Mouse (Mus musculus) neural tube, embryonic 14.5 days (tissue): ENCODE measurements around the gene Ttc16. TPM values are rescaled to one million over a fixed set of nuclear protein-coding genes. Genes with fewer than 3 reads are reported as not detected.
A peak's percentile ranks its signal among the peaks of the same experiment; 100 is the strongest.

ENCODE experiments used
- ATAC-seq: fragments of 200-750 bp; cut with Nextera tagmentation; 2 replicates; pipeline ENCODE4 v1.8.0; 2017; ENCODE audit warnings: low read depth, mild to moderate bottlenecking, moderate TSS enrichment, moderate library complexity
- H3K27ac ChIP-seq: fragments of 300-500 bp; sonication (generic); 2 replicates; pipeline ENCODE4 v1.5.1; 2014; ENCODE audit warnings: low read depth, mild to moderate bottlenecking, control low read depth, low read length, moderate library complexity, mixed read lengths
- H3K27me3 ChIP-seq: fragments of 300-500 bp; sonication (generic); 2 replicates; pipeline ENCODE4 v1.6.1; 2014; ENCODE audit warnings: low read length; ENCODE audit not compliant: control insufficient read depth, insufficient read depth
- H3K36me3 ChIP-seq: fragments of 300-500 bp; sonication (generic); 2 replicates; pipeline ENCODE4 v1.6.1; 2014; ENCODE audit warnings: low read length, mixed read lengths; ENCODE audit not compliant: control insufficient read depth, insufficient read depth
- H3K4me1 ChIP-seq: fragments of 300-500 bp; sonication (generic); 2 replicates; pipeline ENCODE4 v1.6.1; 2014; ENCODE audit warnings: low read length; ENCODE audit not compliant: control insufficient read depth, insufficient read depth
- H3K4me2 ChIP-seq: fragments of 300-500 bp; sonication (generic); 2 replicates; pipeline ENCODE4 v1.6.1; 2014; ENCODE audit warnings: mild to moderate bottlenecking, low read depth, low read length, control low read depth
- H3K4me3 ChIP-seq: fragments of 300-500 bp; sonication (generic); 2 replicates; pipeline ENCODE4 v1.5.1; 2014; ENCODE audit warnings: low read depth, low read length, control low read depth, mixed read lengths
- H3K9ac ChIP-seq: fragments of 300-500 bp; sonication (generic); replicated peaks from 2 replicates; pipeline ENCODE4 v1.6.1; 2014; ENCODE audit warnings: low read depth, mild to moderate bottlenecking, control low read depth, low read length, mixed read lengths
- H3K9me3 ChIP-seq: fragments of 300-500 bp; sonication (generic); 2 replicates; pipeline ENCODE4 v1.6.1; 2016; ENCODE audit warnings: low read length; ENCODE audit not compliant: control insufficient read depth
- WGBS: fragments of 180-500 bp; shearing (Covaris S2); extraction: QIAGEN DNeasy Blood & Tissue Kit; methylation state at CpG from one replicate; pipeline ENCODE4 v1.1.7; 2014; 5-methylcytosine and 5-hydroxymethylcytosine counted together
- polyA plus RNA-seq: library from polyadenylated mRNA; unstranded; fragments of >200 nt; fragmentation: Nextera tagmentation; extraction: Ambion mirVana; gene quantifications from 2 replicates; pipeline ENCODE4 v1.2.1, GENCODE M21; 2014

Ttc16 gene
- polyA plus RNA-seq, 1 experiment from 2014 or later: 0.82 TPM

DNA sequence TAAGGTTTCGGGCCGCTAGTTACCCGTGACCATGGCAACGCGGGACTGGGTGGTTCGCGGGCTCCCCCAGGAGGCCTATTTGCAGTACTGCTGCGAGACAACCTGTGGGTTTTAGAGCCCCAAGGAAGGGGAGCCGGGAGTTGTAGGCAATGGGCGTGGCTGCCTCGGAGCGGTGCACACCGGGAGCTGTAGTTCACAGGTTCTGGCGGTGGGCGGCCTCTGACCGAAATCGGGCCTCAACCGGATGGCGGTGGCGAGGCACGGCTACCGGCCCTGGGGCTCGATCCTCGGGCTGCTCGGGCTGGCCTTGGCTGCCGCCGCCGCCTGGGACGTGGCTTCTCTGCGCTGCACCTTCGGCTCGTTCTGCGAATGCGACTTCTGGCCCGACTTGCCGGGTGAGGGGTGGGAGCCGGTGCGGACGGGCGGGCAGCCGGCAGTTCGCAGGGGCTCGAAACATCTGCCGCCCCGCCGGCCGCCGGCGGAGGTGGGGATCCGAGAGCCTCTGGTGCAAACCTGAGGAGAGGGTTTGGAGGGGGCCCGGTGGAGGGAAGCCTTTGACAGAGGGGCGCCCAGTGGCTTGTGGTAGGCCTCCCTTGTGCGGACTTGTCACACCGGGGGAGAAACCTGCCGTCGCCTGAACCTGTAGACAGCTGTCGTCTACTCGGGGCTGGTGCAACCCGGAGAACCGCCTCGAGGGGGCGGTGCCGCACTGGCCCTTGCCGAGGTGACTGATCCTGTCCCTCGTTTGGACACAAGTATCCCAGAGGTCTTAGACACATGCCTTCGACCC lies 18.2 kb downstream of the Ttc16 start, which contains the start of gene Tor2a:
TSS of gene Tor2a (plus strand) at position 179 of the 790 bp plus-strand sequence.
- H3K9ac ChIP-seq: peak within 1 kb of the TSS; percentile 87
- peak; percentile 92 for ATAC-seq
- peaks cover 5% of the 10 kb centered on the region for H3K4me1 ChIP-seq
- peak within 1 kb of the TSS; percentile 88 for H3K27ac ChIP-seq
- peak within 1 kb of the TSS; percentile 76 for H3K4me3 ChIP-seq
- H3K4me2 ChIP-seq: peak within 1 kb of the TSS; percentile 46
- WGBS: under 1% methylated on average over 52 of the region's 66 CpGs
- H3K27me3 ChIP-seq: no peaks in the 10 kb centered on the region
- H3K36me3 ChIP-seq: peaks cover 38% of the 10 kb centered on the region
- no peaks in the 10 kb centered on the region for H3K9me3 ChIP-seq

DNA sequence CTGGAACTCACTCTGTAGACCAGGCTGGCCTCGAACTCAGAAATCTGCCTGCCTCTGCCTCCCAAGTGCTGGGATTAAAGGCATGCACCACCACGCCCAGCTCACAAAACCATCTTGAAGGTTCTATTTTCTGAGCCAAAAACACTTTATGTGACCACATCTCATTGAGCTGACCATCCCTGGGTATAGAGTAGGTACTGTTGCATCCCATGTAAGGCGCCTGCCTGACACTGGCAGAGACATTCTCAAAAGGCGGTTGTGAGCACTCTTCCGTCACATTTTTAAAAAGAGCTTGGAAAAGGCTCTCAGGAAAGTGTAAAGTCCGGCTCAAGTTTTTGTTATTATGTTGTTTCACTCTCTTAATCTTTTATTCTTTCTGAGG lies 18.8 kb downstream of the Ttc16 start:
- Histone ChIP-seq H3K9ac (no peak overlapping the region), H3K9me3 (no peaks in the 10 kb centered on the region), H3K27me3 (no peaks in the 10 kb centered on the region), H3K4me2 (peak overlapping the region; percentile 18; the same call in 1 of the 2 replicates), H3K4me3 (no peak overlapping the region), H3K36me3 (peaks cover 39% of the 10 kb centered on the region), H3K27ac (no peak overlapping the region), H3K4me1 (peaks cover 9% of the 10 kb centered on the region)
- WGBS: 32% methylated on average over 6 of the region's 6 CpGs
- ATAC-seq: peak; percentile 39; the same call in 1 of the 2 replicates

DNA sequence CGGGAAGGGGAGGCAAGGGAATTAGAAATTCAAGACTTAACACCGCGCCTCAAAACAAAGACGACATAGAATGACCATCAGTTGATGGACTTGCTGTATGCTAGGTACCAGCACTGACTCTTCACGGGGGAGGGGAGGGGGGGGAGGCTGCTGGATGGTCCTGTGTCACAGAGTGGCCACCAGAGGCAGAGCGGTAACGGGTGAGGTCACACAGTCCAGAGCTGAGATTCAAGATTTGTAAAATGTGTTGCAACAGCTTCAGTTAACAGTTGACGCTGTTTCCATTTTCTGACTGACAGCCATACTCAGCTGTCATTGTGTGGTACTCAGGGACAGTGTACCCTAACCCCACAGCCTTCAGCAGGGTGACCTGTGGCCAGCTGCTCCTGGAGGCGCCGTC lies 23.3 kb downstream of the Ttc16 start:
- H3K4me2 ChIP-seq: peak overlapping the region; percentile 32
- 59% methylated on average over 10 of the region's 10 CpGs for WGBS
- ATAC-seq: no peak
- H3K9me3 ChIP-seq: no peaks in the 10 kb centered on the region
- H3K4me3 ChIP-seq: no peak overlapping the region
- no peaks in the 10 kb centered on the region for H3K27me3 ChIP-seq
- 0 out of 2 replicates have a peak overlapping the region, but pooled peaks have one; percentile 11 for H3K9ac ChIP-seq
- H3K4me1 ChIP-seq: 0 out of 2 replicates have a peak, but pooled peaks cover 17% of the 10 kb centered on the region
- no peak overlapping the region for H3K27ac ChIP-seq
- H3K36me3 ChIP-seq: peaks cover 51% of the 10 kb centered on the region

DNA sequence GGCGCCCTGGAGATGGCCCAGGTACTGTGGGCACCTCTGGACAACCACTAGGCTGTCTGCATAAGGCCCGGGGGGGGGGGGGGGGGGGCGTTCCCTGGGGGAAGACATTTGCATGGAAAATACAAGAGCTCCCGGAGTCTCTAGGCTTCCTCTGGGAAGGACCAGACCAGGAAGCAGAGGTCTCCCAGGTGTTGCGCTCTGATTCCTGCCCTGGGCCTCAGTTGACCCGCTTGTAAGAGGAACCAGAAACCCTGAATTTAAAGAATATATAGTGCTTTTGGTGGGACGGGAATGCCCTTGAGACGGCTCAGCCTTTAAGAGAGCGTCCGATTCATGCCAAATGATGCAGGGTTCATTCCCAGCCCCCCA lies 23.8 kb downstream of the Ttc16 start:
- H3K36me3 ChIP-seq: peaks cover 56% of the 10 kb centered on the region
- H3K4me3 ChIP-seq: peak overlapping the region; percentile 9; the same call in 1 of the 2 replicates
- 0 out of 2 replicates have a peak, but pooled peaks cover 17% of the 10 kb centered on the region for H3K4me1 ChIP-seq
- H3K27me3 ChIP-seq: no peaks in the 10 kb centered on the region
- H3K9me3 ChIP-seq: no peaks in the 10 kb centered on the region
- no peak for ATAC-seq
- no peak overlapping the region for H3K27ac ChIP-seq
- H3K9ac ChIP-seq: 0 out of 2 replicates have a peak overlapping the region, but pooled peaks have one; percentile 32
- H3K4me2 ChIP-seq: peak overlapping the region; percentile 32
- 17% methylated on average over 8 of the region's 10 CpGs for WGBS

DNA sequence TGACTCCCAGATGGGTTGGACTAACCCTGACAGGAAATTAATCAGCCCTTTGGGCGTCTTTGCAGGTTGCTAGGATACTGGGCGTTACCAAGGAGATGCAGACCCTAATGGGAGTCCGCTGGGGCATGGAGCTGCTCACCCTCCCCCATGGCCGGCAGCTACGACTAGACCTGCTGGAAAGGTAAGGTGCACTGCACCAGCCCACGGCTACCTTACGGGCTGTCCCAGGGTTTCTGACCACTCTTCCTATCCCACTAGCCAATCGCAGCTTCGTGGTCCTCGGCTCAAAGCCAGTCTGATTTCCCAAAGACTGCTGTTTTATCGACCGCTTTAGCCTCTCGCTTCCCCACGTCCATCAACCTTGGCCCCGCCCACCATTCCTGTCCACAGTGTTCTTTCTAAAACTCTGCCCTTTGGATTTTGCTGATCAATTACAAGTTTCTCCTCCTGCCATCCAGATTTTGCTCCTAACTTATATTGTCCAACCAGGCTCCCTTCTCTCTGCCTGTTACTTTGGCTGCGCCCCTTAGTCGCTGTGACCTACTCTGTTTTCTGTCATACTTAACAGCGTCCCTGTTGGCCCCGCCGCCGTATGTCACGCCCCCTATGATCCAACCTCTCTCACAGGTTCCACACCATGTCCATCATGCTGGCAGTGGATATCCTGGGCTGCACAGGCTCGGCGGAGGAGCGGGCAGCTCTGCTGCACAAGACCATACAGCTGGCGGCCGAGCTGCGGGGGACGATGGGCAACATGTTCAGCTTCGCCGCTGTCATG lies 24.4 kb downstream of the Ttc16 start:
- ATAC-seq: peak; percentile 77
- WGBS: 11% methylated on average over 31 of the region's 31 CpGs
- H3K4me2 ChIP-seq: peak overlapping the region; percentile 32
- peaks cover 61% of the 10 kb centered on the region for H3K36me3 ChIP-seq
- no peaks in the 10 kb centered on the region for H3K27me3 ChIP-seq
- no peak overlapping the region; the same call in 1 of the 2 replicates for H3K27ac ChIP-seq
- peak overlapping the region; percentile 9; the same call in 1 of the 2 replicates for H3K4me3 ChIP-seq
- H3K4me1 ChIP-seq: 0 out of 2 replicates have a peak, but pooled peaks cover 17% of the 10 kb centered on the region
- no peaks in the 10 kb centered on the region for H3K9me3 ChIP-seq
- 0 out of 2 replicates have a peak overlapping the region, but pooled peaks have one; percentile 32 for H3K9ac ChIP-seq

DNA sequence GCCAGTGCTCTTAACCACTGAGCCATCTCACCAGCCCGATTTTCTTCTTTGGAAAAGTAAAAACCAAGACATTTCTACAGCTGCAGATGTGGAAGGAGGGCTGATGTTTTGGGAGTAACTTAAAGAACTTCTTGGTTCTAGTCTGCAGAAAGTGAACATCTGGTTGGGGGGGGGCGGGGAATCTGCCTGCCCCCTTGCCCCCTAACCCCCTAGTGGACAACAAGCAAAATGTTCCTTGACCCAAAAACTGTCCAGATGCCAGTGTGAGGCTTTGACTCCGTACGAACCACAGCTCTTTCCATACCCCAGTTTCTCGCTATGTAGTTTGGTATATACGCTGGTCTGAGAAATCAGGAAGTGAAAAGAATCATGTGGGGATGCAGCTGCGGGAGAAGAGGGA lies 25.2 kb downstream of the Ttc16 start:
- no peak overlapping the region for H3K4me3 ChIP-seq
- H3K4me2 ChIP-seq: peak overlapping the region; percentile 32; the same call in 1 of the 2 replicates
- H3K27ac ChIP-seq: no peak overlapping the region
- H3K27me3 ChIP-seq: no peaks in the 10 kb centered on the region
- 74% methylated on average over 7 of the region's 7 CpGs for WGBS
- 0 out of 2 replicates have a peak, but pooled peaks cover 17% of the 10 kb centered on the region for H3K4me1 ChIP-seq
- H3K36me3 ChIP-seq: peaks cover 70% of the 10 kb centered on the region
- no peak overlapping the region for H3K9ac ChIP-seq
- no peaks in the 10 kb centered on the region for H3K9me3 ChIP-seq
- ATAC-seq: no peak

DNA sequence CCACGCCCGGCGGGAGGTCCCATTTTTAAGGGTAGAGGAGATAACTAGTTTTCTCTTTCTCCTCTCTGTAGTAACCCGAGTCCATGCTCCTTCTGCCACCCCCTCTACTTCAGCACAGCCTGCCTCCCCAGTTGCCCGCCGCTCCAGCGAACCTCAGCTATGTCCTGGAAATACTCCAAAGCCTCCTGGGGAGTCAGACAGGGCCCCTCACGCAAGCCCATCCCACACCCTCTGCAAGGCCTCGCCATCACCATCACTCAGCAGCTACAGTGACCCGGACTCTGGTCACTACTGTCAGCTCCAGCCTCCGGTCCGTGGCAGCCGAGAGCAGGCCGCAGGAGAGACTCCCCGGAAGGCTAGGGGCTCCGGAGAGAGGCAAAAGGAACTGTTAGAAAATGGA lies 26.4 kb downstream of the Ttc16 start:
- no peak for ATAC-seq
- H3K9ac ChIP-seq: no peak overlapping the region
- H3K4me1 ChIP-seq: peaks cover 20% of the 10 kb centered on the region; the same call in 1 of the 2 replicates
- H3K4me2 ChIP-seq: no peak overlapping the region
- H3K9me3 ChIP-seq: no peaks in the 10 kb centered on the region
- WGBS: 86% methylated on average over 16 of the region's 16 CpGs
- H3K36me3 ChIP-seq: peaks cover 64% of the 10 kb centered on the region
- no peak overlapping the region for H3K4me3 ChIP-seq
- no peaks in the 10 kb centered on the region for H3K27me3 ChIP-seq
- H3K27ac ChIP-seq: no peak overlapping the region

DNA sequence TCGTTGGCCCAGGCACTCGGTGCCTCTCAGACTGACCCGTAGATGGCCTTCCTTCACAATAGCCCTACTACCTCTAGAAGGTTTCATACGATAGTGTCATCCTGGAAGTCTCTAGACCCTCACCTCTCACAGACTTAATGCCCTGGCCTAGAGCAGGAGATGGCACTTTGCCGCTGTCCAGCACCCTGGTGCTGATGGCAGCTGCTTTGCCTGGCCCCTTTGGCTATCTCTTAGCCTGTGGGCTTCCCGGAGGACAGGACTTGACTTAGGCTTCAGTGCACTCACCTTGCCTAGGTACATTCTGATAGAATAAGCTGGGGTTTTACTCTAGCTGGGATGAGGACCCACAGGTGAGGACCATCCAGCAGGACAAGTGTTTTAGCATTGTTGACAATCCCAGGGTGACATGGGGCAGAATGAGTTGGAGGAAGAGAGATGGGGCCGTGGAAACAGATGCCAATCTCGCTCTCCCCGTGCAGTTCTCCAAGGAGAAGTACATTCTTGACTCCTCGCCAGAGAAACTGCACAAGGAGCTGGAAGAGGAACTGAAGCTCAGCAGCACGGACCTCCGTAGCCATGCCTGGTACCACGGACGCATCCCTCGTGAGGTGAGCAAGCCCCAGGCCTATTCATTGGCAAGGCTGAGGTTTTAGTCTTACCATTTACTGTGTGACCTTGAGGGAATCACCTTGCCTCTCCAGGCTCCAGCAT lies 31.0 kb downstream of the Ttc16 start:
- peaks cover 19% of the 10 kb centered on the region for H3K4me1 ChIP-seq
- no peak overlapping the region for H3K4me3 ChIP-seq
- H3K4me2 ChIP-seq: no peak overlapping the region
- H3K9ac ChIP-seq: no peak overlapping the region
- H3K36me3 ChIP-seq: peaks cover 43% of the 10 kb centered on the region
- no peaks in the 10 kb centered on the region for H3K9me3 ChIP-seq
- 81% methylated on average over 15 of the region's 15 CpGs for WGBS
- no peak overlapping the region for H3K27ac ChIP-seq
- ATAC-seq: no peak
- no peaks in the 10 kb centered on the region for H3K27me3 ChIP-seq
